Mouse (Mus musculus): Measurements from ENCODE around the gene Ercc1. TPM values are rescaled to one million over a fixed set of nuclear protein-coding genes. Genes with fewer than 3 reads are reported as not detected.

Gene Ercc1
- 61.4 and 66.5 TPM in 2 replicates for polyA plus RNA-seq (2015; fragmentation: Nextera tagmentation; extraction: Ambion mirVana)

DNA sequence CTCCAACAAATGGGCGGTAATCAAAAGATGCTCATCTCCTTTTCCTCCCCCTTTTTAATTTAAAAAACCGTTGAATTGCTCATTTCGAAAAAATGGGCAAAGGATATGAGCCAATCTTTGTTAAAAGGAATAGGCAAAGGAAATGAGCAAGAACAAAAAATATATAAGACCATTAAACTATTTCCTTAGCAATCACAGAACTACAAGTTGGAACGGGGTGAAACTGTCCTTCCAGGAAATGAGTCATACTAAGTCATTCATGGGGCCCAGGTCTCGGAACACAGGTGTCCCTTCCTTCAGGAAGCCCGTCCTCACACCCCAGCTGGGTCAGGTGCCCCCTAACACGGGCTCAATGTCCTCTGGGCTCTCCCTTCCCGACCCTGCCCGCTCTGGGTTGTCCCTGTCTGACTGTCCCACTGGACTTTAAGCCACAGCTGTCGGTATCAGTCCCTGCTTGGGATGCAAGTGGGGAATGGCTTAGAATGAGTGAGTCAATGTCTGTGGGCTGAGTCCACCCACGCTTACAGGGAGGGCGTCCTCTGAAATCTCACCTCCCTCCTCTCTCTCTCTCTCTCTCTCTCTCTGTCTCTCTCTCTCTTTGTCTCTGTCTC, at the start of gene Ercc1:
Ercc1 (plus strand) TSS at position 542 of the 611 bp plus-strand sequence.
- Histone ChIP-seq H3K27ac (ENCODE audit: low read length) (peak within 1 kb of the TSS; percentile 92), H3K9me3 (replicated peaks; ENCODE audit: control insufficient read depth, low read length) (no peaks in the 10 kb centered on the region), H3K4me2 (ENCODE audit: low read depth, low read length) (peak within 1 kb of the TSS; percentile 90), H3K4me1 (ENCODE audit: control insufficient read depth, insufficient read depth, low read length) (peaks cover 21% of the 10 kb centered on the region), H3K9ac (ENCODE audit: low read length) (peak within 1 kb of the TSS; percentile 87), H3K36me3 (ENCODE audit: control insufficient read depth, insufficient read depth, low read length) (0 out of 2 replicates have a peak, but pooled peaks cover 4% of the 10 kb centered on the region), H3K4me3 (replicated peaks; ENCODE audit: low read length) (peak within 1 kb of the TSS; percentile 88), H3K27me3 (ENCODE audit: control insufficient read depth, insufficient read depth, low read length) (0 out of 2 replicates have a peak, but pooled peaks cover 5% of the 10 kb centered on the region)
- ATAC-seq (ENCODE audit: insufficient read depth, low FRiP score), result no peak
- 20% methylated on average over 12 of the region's 12 CpGs for WGBS

DNA sequence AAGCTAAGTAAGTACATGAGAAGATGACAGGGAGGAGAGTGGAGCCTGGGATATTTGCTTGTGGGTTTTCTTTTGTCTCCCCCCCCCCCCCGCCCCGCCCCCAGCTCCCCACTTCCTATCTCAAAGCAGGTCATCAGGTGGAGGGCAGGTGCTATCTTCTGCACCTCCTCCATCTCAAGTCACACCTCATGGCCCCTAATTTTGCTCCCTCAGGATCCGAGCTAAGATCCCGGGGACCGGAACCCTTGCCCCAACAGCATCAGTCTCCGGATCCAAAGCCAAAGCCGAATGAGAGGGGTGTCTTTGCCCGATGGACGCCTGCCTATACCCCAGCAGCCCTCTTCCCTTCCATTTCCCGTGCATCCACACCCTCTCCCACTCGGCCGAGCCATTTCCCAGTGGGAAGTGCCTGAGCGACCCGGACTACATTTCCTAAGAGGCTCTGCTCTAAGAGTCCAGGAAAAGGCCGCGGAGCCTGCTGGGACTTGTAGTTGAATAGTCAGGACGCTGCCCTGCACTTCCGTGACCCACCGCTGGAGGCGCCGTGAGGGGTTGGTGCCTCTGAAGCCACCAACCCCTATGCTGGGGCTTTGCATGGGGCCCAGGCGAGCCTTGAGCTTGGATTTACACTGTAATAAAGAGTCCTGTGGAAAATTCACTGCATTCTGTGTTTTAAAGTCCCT, 48.9 kb upstream of the Ercc1 start:
- Histone ChIP-seq H3K36me3 (ENCODE audit: control insufficient read depth, insufficient read depth, low read length) (no peaks in the 10 kb centered on the region), H3K27me3 (ENCODE audit: control insufficient read depth, insufficient read depth, low read length) (no peaks in the 10 kb centered on the region), H3K4me1 (ENCODE audit: control insufficient read depth, insufficient read depth, low read length) (peaks cover 9% of the 10 kb centered on the region; the same call in 1 of the 2 replicates), H3K9me3 (replicated peaks; ENCODE audit: control insufficient read depth, low read length) (no peaks in the 10 kb centered on the region), H3K27ac (ENCODE audit: low read length) (no peak overlapping the region), H3K4me2 (ENCODE audit: low read depth, low read length) (peak overlapping the region; percentile 47), H3K4me3 (replicated peaks; ENCODE audit: low read length) (peak overlapping the region; percentile 37), H3K9ac (ENCODE audit: low read length) (peak overlapping the region; percentile 56; the same call in 1 of the 2 replicates)
- peak; percentile 80 for ATAC-seq (ENCODE audit: insufficient read depth, low FRiP score)
- 11% methylated on average over 20 of the region's 22 CpGs for WGBS

DNA sequence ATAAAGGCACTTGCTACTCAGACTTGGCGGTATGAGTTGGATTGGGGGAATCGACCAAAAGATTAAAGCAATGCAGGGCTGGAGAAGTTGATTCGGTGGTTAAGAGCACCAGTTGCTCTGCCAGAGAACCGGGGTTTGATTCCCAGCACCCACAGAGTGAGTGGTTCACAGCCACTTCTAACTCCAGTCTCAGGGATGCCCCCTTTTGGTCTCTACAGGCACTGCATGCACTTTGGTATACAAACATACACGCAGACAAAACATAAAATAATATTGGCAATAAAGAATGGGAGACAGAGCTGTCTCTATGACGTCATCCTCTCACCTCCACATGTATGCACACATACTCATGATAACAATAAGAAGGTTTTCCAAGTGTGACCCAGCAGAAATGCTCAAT, 47.5 kb upstream of the Ercc1 start:
- Histone ChIP-seq H3K4me1 (ENCODE audit: control insufficient read depth, insufficient read depth, low read length) (0 out of 2 replicates have a peak, but pooled peaks cover 7% of the 10 kb centered on the region), H3K27ac (ENCODE audit: low read length) (no peak overlapping the region), H3K9me3 (replicated peaks; ENCODE audit: control insufficient read depth, low read length) (no peaks in the 10 kb centered on the region), H3K4me3 (replicated peaks; ENCODE audit: low read length) (no peak overlapping the region), H3K9ac (ENCODE audit: low read length) (no peak overlapping the region), H3K27me3 (ENCODE audit: control insufficient read depth, insufficient read depth, low read length) (0 out of 2 replicates have a peak, but pooled peaks cover under 1% of the 10 kb centered on the region), H3K4me2 (ENCODE audit: low read depth, low read length) (no peak overlapping the region), H3K36me3 (ENCODE audit: control insufficient read depth, insufficient read depth, low read length) (no peaks in the 10 kb centered on the region)
- 86% methylated on average over 6 of the region's 6 CpGs for WGBS
- ATAC-seq (ENCODE audit: insufficient read depth, low FRiP score), result no peak

DNA sequence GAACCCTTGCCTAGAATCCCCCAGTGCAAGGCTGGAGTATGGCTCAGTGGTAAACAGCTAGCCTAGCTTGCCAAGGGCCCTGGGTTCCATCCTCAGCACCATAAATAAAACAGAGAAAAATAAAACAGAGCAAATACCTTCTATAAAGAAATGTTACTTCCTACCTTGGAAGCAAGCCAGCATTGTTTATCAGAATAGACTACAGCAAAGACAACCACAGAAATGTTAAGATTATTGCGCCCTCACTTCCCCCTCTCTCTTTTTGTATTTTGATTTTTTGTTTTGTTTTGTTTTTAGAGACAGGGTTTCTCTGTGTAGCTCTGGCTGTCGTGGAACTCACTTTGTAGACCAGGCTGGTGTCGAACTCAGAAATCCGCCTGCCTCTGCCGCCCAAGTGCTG, 46.8 kb upstream of the Ercc1 start:
- no peak for ATAC-seq (ENCODE audit: insufficient read depth, low FRiP score)
- no peak overlapping the region for H3K4me2 ChIP-seq (ENCODE audit: low read depth, low read length)
- H3K9ac ChIP-seq (ENCODE audit: low read length), result no peak overlapping the region
- H3K27me3 ChIP-seq (ENCODE audit: control insufficient read depth, insufficient read depth, low read length), result peaks cover 7% of the 10 kb centered on the region; the same call in 1 of the 2 replicates
- no peaks in the 10 kb centered on the region for H3K9me3 ChIP-seq (replicated peaks; ENCODE audit: control insufficient read depth, low read length)
- no peak overlapping the region for H3K4me3 ChIP-seq (replicated peaks; ENCODE audit: low read length)
- H3K4me1 ChIP-seq (ENCODE audit: control insufficient read depth, insufficient read depth, low read length), result 0 out of 2 replicates have a peak, but pooled peaks cover 7% of the 10 kb centered on the region
- WGBS, result 90% methylated on average over 5 of the region's 5 CpGs
- H3K36me3 ChIP-seq (ENCODE audit: control insufficient read depth, insufficient read depth, low read length), result no peaks in the 10 kb centered on the region
- H3K27ac ChIP-seq (ENCODE audit: low read length), result no peak overlapping the region

DNA sequence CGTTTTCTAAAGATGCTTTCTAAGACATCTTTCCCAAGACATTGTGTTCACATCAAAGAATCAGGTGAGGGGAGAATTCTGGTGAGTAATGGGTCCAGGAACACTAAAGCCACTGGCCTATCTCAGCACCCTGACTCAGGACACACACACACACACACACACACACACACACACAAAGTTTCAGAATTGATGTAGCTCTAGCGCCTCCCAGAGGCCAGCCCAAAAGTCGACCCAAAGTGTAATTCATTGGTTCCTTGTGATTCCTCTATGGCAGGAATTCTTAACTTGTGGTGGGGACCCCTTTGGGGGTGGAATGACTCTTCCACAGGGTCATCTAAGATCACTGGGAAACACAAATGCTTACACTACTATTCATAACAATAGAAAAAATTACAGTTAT, 45.4 kb upstream of the Ercc1 start:
- no peaks in the 10 kb centered on the region for H3K36me3 ChIP-seq (ENCODE audit: control insufficient read depth, insufficient read depth, low read length)
- WGBS, result 18% methylated on average over 3 of the region's 3 CpGs
- peaks cover 13% of the 10 kb centered on the region; the same call in 1 of the 2 replicates for H3K4me1 ChIP-seq (ENCODE audit: control insufficient read depth, insufficient read depth, low read length)
- H3K4me2 ChIP-seq (ENCODE audit: low read depth, low read length), result no peak overlapping the region
- no peak for ATAC-seq (ENCODE audit: insufficient read depth, low FRiP score)
- no peak overlapping the region for H3K27ac ChIP-seq (ENCODE audit: low read length)
- no peak overlapping the region for H3K4me3 ChIP-seq (replicated peaks; ENCODE audit: low read length)
- H3K9ac ChIP-seq (ENCODE audit: low read length), result no peak overlapping the region
- H3K9me3 ChIP-seq (replicated peaks; ENCODE audit: control insufficient read depth, low read length), result no peaks in the 10 kb centered on the region
- peaks cover 18% of the 10 kb centered on the region for H3K27me3 ChIP-seq (ENCODE audit: control insufficient read depth, insufficient read depth, low read length)

DNA sequence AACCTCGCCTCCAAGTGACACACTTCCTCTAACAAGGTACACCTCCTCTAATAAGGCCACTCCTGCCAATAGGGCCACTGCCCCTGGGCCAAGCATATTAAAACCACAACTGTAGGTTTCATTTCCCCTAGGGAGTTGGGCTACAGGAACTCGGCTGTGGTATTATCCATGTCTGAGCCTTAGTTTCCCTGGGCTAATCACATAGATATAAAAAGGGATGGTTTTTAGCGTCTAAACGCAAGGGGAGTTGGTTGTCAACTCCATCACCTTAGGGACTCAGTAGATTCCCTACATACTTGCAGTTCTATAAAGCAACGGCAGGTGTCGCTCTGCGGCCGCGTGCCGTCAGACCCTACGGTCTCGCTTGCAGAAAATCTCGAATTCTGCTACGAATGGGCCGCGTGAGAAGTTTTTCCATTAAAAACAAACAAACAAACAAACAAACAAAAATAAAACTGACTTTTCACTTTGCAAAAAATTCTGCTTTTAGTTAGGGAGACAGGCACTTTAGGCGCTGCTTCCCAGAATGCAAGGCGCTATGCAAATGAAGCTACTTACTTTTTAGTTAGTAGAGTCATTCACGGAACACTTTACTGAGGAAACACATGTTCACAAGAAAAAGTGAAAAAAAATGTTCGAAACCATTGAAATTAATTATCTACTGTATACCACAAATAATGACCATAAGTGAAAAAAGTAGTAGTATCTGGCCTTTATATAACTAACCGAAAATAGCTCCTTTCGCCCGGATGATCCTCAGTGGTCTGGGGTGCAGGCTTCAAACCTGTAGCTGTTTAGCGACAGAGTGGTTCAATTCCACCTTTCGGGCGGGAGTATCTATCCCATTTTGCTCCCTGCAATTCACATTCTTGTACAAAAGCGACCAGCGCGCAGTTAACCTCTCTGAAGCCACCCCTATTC, 43.8 kb upstream of the Ercc1 start:
- peak; percentile 86 for ATAC-seq (ENCODE audit: insufficient read depth, low FRiP score)
- H3K36me3 ChIP-seq (ENCODE audit: control insufficient read depth, insufficient read depth, low read length), result no peaks in the 10 kb centered on the region
- H3K27ac ChIP-seq (ENCODE audit: low read length), result no peak overlapping the region
- H3K9ac ChIP-seq (ENCODE audit: low read length), result peak overlapping the region; percentile 46
- H3K27me3 ChIP-seq (ENCODE audit: control insufficient read depth, insufficient read depth, low read length), result peaks cover 34% of the 10 kb centered on the region
- H3K4me1 ChIP-seq (ENCODE audit: control insufficient read depth, insufficient read depth, low read length), result peaks cover 13% of the 10 kb centered on the region; the same call in 1 of the 2 replicates
- no peaks in the 10 kb centered on the region for H3K9me3 ChIP-seq (replicated peaks; ENCODE audit: control insufficient read depth, low read length)
- under 1% methylated on average over 29 of the region's 29 CpGs for WGBS
- H3K4me2 ChIP-seq (ENCODE audit: low read depth, low read length), result peak overlapping the region; percentile 52
- H3K4me3 ChIP-seq (replicated peaks; ENCODE audit: low read length), result peak overlapping the region; percentile 53

DNA sequence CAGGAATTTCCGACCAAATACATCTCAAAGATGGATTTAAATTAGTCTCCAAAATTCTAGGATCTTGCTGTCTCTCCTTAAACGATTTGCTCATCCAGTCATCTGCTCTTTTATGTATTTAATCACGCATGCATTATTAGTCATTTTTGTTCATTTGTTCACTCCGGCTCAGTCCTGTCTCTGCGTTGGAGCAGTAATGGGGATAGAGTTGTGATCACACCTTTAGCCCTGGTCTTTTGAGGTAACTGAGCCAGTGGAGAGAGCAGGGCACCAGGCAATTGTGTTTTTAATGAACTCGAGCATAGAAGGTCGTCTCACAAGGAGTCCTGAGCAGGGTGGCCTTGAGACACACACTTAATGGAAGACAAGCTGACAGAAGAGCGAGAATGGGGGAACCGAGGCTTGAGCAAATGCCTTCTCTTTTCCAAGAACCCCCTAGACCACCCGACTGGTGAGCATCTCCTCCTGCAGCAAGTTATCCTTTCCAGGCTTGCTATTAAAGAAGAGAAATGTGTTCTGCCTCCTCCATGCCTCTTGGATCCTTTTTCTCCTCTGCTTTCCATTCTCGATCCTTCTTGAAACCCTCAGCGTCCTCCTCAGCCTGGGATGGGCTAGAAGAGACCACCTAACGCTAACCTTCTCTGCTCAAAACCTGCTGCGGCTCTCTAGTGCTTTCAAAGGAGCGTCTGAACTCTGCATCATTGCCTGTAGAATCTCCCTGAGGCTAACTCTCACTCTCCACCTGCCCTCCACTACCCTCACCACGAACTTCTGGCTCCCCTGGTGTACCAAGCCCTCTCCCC, 42.9 kb upstream of the Ercc1 start:
- Histone ChIP-seq H3K9ac (ENCODE audit: low read length) (peak overlapping the region; percentile 42; the same call in 1 of the 2 replicates), H3K4me1 (ENCODE audit: control insufficient read depth, insufficient read depth, low read length) (peaks cover 13% of the 10 kb centered on the region; the same call in 1 of the 2 replicates), H3K4me2 (ENCODE audit: low read depth, low read length) (peak overlapping the region; percentile 52), H3K36me3 (ENCODE audit: control insufficient read depth, insufficient read depth, low read length) (no peaks in the 10 kb centered on the region), H3K27ac (ENCODE audit: low read length) (no peak overlapping the region), H3K27me3 (ENCODE audit: control insufficient read depth, insufficient read depth, low read length) (peaks cover 38% of the 10 kb centered on the region), H3K4me3 (replicated peaks; ENCODE audit: low read length) (peak overlapping the region; percentile 53), H3K9me3 (replicated peaks; ENCODE audit: control insufficient read depth, low read length) (no peaks in the 10 kb centered on the region)
- WGBS, result 8% methylated on average over 16 of the region's 16 CpGs
- no peak for ATAC-seq (ENCODE audit: insufficient read depth, low FRiP score)
